Mouse (Mus musculus): ENCODE data around the gene Kcmf1. TPM values are rescaled to one million over a fixed set of nuclear protein-coding genes. Genes with fewer than 3 reads are reported as not detected.
"Not testable (repeated sequence)": the region's sequence is repeated elsewhere in the genome, so short reads cannot be mapped to it uniquely, and the experiment has no call there.

Kcmf1 gene
- total RNA-seq, 2 experiments from 2014 or later = 62.3 to 64.6 TPM

- peak; percentile 48 to 64 for DNase-seq
Measured at GRCm38 (mm10) chr6:72898244-72899200, 1.3 kb downstream of the Kcmf1 start.

DNA sequence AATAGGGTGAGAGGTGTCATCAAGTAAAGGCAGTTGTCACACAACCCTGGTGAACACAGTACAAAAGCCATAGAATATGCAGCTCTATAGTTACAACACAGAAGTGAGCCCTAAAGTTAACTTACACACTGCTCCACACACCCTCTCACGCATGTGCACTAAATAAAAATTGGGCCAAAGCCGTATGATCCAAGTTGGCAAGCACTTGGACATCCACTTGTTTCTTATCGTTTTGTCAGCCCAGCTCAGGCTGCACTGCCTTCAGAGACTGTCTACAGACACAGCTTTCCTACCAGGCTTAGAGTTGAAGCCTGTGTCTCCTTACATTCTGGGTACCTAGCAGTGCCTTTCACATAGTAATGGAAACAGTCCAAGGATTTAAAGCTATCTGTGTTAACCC lies 4.8 kb downstream of the Kcmf1 start:
- DNase-seq = no peak

- peak in 1 of 2 experiments; percentile 23 for DNase-seq
Measured at GRCm38 (mm10) chr6:72891238-72891637, 8.5 kb downstream of the Kcmf1 start.

- no peak for DNase-seq
Measured at GRCm38 (mm10) chr6:72888655-72889054, 11.1 kb downstream of the Kcmf1 start.

- DNase-seq = no peak
Measured at GRCm38 (mm10) chr6:72885268-72885667, 14.5 kb downstream of the Kcmf1 start.

DNA sequence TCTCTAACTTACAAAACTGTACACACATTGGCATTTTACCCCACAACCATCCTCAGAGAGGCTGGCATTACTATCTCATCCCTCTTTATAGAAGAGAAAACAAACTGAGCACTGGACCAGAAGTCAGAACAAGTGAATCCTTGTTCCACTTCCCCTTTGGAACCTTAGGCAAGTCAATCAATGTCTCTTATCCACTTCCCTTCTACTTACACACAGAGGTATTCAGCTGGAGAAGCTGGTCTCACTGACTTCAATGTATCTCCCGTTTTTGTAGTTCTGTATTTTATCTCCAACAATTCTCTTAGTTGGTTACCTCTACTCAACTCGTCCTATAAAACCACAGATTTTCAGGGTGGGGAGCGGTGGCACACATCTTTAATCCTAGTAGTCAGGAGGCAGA lies 15.0 kb downstream of the Kcmf1 start:
- no peak for DNase-seq

- no peak for DNase-seq
Measured at GRCm38 (mm10) chr6:72882661-72883458, 16.9 kb downstream of the Kcmf1 start.

DNA sequence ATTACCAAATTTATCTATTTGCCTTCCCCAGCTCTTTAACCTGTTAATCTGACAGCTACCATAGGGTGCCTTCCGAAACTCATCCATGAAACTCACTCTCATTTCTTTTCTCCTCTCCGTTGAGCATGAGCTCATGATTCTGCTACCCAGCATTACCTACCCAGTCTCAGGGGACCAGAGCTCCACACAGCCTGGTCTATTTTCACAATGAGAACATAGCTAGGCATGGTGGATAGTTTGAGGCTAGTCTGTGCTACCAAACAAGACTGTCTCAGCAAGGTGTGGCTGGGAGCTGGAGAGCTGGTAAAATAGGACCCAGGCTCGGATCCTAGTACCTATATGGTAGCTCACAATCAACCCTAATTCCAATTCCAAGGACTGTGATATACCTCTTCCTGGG lies 17.6 kb downstream of the Kcmf1 start:
- no peak for DNase-seq

- DNase-seq = no peak
Measured at GRCm38 (mm10) chr6:72881619-72881979, 18.2 kb downstream of the Kcmf1 start.

DNA sequence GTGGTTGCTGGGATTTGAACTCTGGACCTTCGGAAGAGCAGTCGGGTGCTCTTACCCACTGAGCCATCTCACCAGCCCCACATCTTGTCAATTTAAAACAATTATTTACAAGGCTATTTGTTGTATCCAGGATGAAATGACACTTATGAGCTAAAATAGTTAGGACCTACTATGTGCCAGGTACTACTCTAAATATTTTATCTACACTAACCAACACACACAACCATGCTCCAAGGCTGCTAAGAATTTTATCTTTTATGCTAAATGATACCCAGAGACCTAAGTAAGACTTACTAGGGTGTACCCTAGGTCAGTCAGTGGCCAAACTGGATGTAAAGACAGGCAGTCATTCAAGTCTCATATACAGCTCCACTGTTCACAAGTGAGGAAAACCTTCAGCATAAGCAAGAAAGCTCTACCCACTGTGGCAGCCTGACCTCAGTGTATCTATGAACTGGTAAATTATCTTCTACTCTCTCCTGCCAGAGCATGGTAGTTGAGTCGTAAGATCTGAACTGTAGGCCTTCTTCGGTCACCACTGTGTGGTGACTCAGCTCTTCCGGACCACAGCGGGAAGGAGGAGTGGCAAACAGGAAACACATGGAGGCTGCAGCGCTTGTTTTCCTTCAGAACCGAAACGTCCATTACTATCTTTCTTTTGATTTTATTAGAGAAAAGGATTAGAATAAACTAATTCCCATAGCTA lies 18.7 kb downstream of the Kcmf1 start:
- DNase-seq = no peak

DNA sequence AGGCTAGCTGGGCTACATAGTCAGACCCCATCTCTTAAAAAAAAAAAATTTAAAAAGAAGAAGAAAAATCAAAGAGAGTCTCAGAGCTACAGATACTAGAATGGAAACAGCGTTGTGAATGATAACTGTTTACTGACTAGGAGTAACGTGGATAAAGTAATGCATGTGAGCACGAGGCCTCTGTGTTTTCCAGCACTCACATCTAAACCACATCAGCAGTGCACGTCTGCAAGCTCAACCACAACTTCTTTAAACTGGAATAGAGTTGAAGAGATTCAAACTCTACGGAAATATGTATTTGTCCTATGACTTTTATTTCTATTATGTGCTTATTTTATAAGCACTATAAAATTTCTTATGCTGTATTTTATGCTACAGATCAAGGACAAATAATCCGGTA lies 23.1 kb downstream of the Kcmf1 start:
- no peak for DNase-seq

- peak in 1 of 2 experiments; percentile 22 for DNase-seq
Measured at GRCm38 (mm10) chr6:72873338-72873737, 26.4 kb downstream of the Kcmf1 start.

DNA sequence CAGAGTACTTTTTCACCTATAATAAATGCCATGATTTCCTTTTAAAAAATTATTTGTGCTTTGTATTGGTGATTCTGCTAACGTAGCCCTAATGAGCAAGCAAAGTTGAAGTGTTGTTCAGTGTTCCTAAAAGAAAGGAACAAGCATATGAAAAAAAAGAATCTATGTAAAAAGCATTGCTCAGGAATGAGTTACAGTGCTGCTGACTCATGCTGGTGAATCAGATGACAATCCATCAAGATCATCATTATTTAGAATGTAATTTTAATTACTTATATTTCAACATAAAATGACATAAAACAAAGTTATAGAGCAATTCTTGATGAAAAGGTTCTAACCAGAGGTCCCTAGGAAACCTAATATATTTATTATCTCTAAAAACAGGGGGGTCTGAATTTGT lies 27.5 kb downstream of the Kcmf1 start:
- DNase-seq = no peak

DNA sequence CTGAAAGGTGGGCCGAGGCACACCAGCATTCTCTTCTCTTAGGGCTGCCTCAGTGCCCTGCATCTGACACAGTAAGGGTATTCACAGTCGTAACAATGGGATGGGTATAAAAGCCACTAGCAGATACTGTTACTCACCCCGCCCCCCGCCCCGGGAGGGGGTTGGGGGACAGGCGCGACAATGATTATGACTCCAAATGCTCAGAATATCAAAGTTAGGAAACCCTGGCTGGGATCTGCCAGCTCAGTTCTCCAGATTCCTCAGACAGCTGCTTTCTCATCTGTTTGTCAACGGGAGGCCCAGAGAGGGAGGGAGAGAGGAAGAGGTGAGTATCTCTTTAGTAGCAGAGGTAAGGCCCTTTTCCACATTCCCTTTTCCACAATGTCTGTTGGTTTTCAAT lies 30.2 kb downstream of the Kcmf1 start:
- DNase-seq = no peak

DNA sequence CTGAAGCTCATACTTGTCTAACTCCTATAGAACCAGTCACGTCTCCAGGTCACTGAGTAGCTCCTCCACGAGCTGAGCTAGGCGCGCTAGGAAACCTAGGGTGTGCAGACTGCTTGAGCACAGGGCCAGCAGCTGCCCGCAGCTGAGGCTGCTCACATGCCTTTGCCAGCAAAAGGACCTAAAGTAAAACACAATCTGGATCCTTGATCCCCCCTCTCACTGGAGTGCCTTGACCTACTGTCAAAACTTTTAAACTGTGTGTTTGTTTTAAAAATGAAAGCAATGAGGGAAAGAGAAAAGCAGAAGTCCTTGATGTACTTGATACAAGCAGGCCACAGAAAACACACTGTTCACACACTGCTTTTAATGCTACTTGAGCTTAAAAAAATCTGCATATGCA lies 31.1 kb downstream of the Kcmf1 start:
- no peak for DNase-seq

GRCm38 (mm10) chr6:72867746-72868145 lies 32.0 kb downstream of the Kcmf1 start:
- DNase-seq = no peak

- DNase-seq = no peak
Measured at GRCm38 (mm10) chr6:72866232-72866631, 33.5 kb downstream of the Kcmf1 start.

- not testable (repeated sequence) for DNase-seq
Measured at GRCm38 (mm10) chr6:72862686-72863085, 37.1 kb downstream of the Kcmf1 start.

GRCm38 (mm10) chr6:72854256-72854655 lies 45.5 kb downstream of the Kcmf1 start:
- DNase-seq = no peak

DNA sequence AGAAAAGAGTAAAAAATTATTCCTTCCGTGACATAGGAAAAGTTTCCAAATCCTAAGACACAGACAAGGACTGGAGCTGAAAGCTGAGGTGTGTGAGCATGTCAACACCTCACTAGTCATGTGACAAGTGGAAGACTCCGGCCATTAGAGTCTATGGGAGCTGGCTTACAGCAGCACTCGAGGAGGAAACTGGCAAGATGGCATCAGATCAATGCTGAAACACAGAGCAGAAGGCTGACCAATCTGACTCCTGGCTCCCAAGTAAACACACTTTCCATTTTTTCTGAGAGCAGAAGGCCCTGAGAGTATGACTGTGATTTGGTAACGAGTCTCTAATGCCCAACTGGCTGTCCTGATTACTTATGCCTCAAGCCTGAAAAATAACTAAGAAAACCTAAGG lies 47.6 kb downstream of the Kcmf1 start:
- DNase-seq = no peak

- DNase-seq = no peak
Measured at GRCm38 (mm10) chr6:72851633-72852032, 48.1 kb downstream of the Kcmf1 start.

- no peak for DNase-seq
Measured at GRCm38 (mm10) chr6:72841986-72842502, 57.7 kb downstream of the Kcmf1 start.
